Mouse (Mus musculus) limb, embryonic 12.5 days (tissue): ENCODE data around the gene Btbd9. TPM values are rescaled to one million over a fixed set of nuclear protein-coding genes. Genes with fewer than 3 reads are reported as not detected.

Source experiments
- ATAC-seq: fragments of 200-750 bp; cut with Nextera tagmentation; 2 replicates; pipeline ENCODE4 v1.8.0; 2017; ENCODE audit warnings: low read depth, moderate TSS enrichment; ENCODE audit not compliant: insufficient number of reproducible peaks, insufficient read depth, low FRiP score, low TSS enrichment
- H3K27ac ChIP-seq: fragments of 300-500 bp; sonication (generic); 2 replicates; pipeline ENCODE4 v1.5.1; 2016; ENCODE audit warnings: mild to moderate bottlenecking, moderate library complexity
- H3K27me3 ChIP-seq: fragments of 300-500 bp; sonication (generic); 2 replicates; pipeline ENCODE4 v1.6.1; 2016; ENCODE audit warnings: mild to moderate bottlenecking, moderate library complexity
- H3K36me3 ChIP-seq: fragments of 300-500 bp; sonication (generic); 2 replicates; pipeline ENCODE4 v1.6.1; 2016; ENCODE audit warnings: mild to moderate bottlenecking, moderate library complexity
- H3K4me1 ChIP-seq: fragments of 300-500 bp; sonication (generic); replicated peaks from 2 replicates; pipeline ENCODE4 v1.6.1; 2016
- H3K4me2 ChIP-seq: fragments of 300-500 bp; sonication (generic); 2 replicates; pipeline ENCODE4 v1.6.1; 2016; ENCODE audit warnings: mild to moderate bottlenecking, moderate library complexity
- H3K4me3 ChIP-seq: fragments of 300-500 bp; sonication (generic); replicated peaks from 2 replicates; pipeline ENCODE4 v1.5.1; 2016; ENCODE audit warnings: mild to moderate bottlenecking
- H3K9ac ChIP-seq: fragments of 300-500 bp; sonication (generic); replicated peaks from 2 replicates; pipeline ENCODE4 v1.6.1; 2016; ENCODE audit warnings: mild to moderate bottlenecking, moderate library complexity
- H3K9me3 ChIP-seq: fragments of 300-500 bp; sonication (generic); 2 replicates; pipeline ENCODE4 v1.6.1; 2016; ENCODE audit warnings: mild to moderate bottlenecking, moderate library complexity
- WGBS: fragments of 180-500 bp; shearing (Covaris S2); methylation state at CpG from one replicate; pipeline ENCODE4 v1.1.7; 2016; 5-methylcytosine and 5-hydroxymethylcytosine counted together
- polyA plus RNA-seq: library from polyadenylated mRNA; unstranded; fragments of >200 nt; fragmentation: Nextera tagmentation; extraction: Ambion mirVana; gene quantifications from 2 replicates; pipeline ENCODE4 v1.2.1, GENCODE M21; 2016

Gene Btbd9
- polyA plus RNA-seq, 1 experiment from 2014 or later = 70.6 TPM

DNA sequence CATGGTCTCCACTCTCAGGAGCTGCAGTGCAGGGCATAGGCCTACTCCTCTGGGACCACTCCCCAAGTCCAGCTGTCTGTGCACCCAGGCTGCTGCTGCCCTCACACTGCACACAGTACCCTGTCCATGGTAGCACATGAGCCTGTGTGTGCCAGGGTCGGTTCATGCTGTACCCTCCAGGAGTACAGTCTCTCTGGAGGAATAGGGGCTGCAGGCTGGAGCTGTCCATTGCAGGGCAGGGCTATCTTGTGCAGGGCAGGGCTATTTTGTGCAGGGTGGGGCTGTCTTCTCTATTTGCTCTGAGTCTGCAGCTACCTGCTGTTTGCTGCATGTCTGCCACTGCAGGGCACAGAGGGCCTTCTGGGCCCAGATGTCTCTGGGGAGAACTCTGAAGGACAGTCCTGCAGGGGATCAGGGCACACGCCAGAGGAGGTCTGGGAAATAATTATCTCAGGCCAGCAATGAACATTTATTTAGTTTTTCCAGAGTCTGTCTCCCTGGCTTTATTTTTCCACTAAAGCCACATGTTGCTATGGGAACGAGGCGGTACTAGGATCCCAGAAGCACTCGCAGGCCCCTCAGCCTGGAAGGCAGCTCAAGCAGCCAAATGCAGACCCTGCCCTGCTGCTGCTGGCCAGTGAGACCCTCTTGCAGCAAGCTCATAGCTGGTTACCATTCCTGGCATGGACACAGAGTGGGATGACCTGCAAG, 351.1 kb downstream of the Btbd9 start:
- WGBS = 43% methylated on average over 5 of the region's 5 CpGs
- H3K9me3 ChIP-seq = no peaks in the 10 kb centered on the region
- H3K4me2 ChIP-seq = no peak overlapping the region
- peak overlapping the region; percentile 72 for H3K27ac ChIP-seq
- H3K4me1 ChIP-seq = peaks cover 48% of the 10 kb centered on the region
- no peaks in the 10 kb centered on the region for H3K27me3 ChIP-seq
- ATAC-seq = peak; percentile 40; the same call in 1 of the 2 replicates
- no peaks in the 10 kb centered on the region for H3K36me3 ChIP-seq
- H3K4me3 ChIP-seq = no peak overlapping the region
- no peak overlapping the region for H3K9ac ChIP-seq

DNA sequence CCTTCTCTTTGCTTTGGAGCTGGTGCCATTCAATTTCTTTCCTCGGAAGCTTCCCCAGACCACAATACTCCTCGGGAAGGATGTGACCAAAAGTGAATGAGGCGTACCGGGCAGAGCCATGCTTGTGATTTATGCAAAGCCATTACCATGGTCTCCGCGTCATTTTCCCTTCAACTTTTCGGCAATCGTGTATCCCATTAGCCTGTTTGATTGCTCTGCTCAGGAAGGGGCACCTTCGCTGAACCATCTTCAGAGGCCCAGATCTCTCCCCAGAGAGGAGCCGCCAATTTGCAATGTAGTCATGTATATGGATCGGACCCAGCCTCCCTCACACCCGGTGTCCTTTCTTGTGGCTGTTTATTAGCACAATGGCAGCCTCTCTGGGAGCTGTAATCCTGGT, 353.5 kb downstream of the Btbd9 start:
- WGBS = 76% methylated on average over 12 of the region's 12 CpGs
- no peak for ATAC-seq
- H3K27me3 ChIP-seq = no peaks in the 10 kb centered on the region
- no peak overlapping the region for H3K4me3 ChIP-seq
- H3K36me3 ChIP-seq = peaks cover 14% of the 10 kb centered on the region
- H3K4me1 ChIP-seq = peaks cover 47% of the 10 kb centered on the region
- no peak overlapping the region for H3K27ac ChIP-seq
- H3K9ac ChIP-seq = no peak overlapping the region
- no peaks in the 10 kb centered on the region for H3K9me3 ChIP-seq
- H3K4me2 ChIP-seq = no peak overlapping the region

DNA sequence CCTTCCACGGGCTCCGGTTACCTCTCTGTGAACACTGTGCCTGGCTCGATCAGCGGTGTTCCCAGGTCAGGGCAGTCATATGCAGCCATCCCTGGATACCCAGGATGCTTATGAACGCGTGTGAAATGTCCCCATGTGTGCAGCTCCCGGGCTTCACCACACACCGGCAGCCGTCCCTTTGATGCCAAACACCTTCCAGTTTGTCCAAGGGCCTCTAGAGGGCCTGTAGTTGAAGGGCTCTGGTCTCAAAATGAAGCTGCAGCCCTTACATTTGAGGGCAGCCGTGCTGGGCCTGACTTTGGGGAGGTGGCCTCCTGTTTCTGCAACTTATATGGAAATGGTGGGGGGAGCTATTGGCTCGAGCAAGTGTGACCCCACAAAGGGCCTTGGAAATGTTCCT, 353.9 kb downstream of the Btbd9 start:
- peaks cover 14% of the 10 kb centered on the region for H3K36me3 ChIP-seq
- H3K27ac ChIP-seq = no peak overlapping the region
- H3K4me1 ChIP-seq = peaks cover 47% of the 10 kb centered on the region
- H3K4me3 ChIP-seq = no peak overlapping the region
- WGBS = 61% methylated on average over 11 of the region's 11 CpGs
- H3K9me3 ChIP-seq = no peaks in the 10 kb centered on the region
- no peaks in the 10 kb centered on the region for H3K27me3 ChIP-seq
- H3K4me2 ChIP-seq = no peak overlapping the region
- no peak for ATAC-seq
- no peak overlapping the region for H3K9ac ChIP-seq

- 72% methylated on average over 14 of the region's 14 CpGs for WGBS
- Histone ChIP-seq H3K4me3 (no peak overlapping the region), H3K27me3 (no peaks in the 10 kb centered on the region), H3K27ac (no peak overlapping the region), H3K9ac (no peak overlapping the region), H3K4me1 (peaks cover 47% of the 10 kb centered on the region), H3K4me2 (no peak overlapping the region), H3K36me3 (peaks cover 14% of the 10 kb centered on the region), H3K9me3 (no peaks in the 10 kb centered on the region)
- ATAC-seq = no peak
Measured at GRCm38 (mm10) chr17:30221677-30222076, 354.6 kb downstream of the Btbd9 start.

- no peak for ATAC-seq
- 69% methylated on average over 4 of the region's 4 CpGs for WGBS
- Histone ChIP-seq H3K36me3 (peaks cover 51% of the 10 kb centered on the region), H3K4me1 (no peaks in the 10 kb centered on the region), H3K9me3 (no peaks in the 10 kb centered on the region), H3K27me3 (no peaks in the 10 kb centered on the region), H3K27ac (no peak overlapping the region), H3K4me2 (no peak overlapping the region), H3K9ac (no peak overlapping the region), H3K4me3 (no peak overlapping the region)
Measured at GRCm38 (mm10) chr17:30215741-30216140, 360.5 kb downstream of the Btbd9 start.

GRCm38 (mm10) chr17:30214393-30214792, 361.9 kb downstream of the Btbd9 start:
- Histone ChIP-seq H3K4me3 (no peak overlapping the region), H3K9me3 (no peaks in the 10 kb centered on the region), H3K36me3 (peaks cover 60% of the 10 kb centered on the region), H3K9ac (no peak overlapping the region), H3K27me3 (no peaks in the 10 kb centered on the region), H3K27ac (no peak overlapping the region), H3K4me2 (no peak overlapping the region), H3K4me1 (no peaks in the 10 kb centered on the region)
- 84% methylated on average over 6 of the region's 6 CpGs for WGBS
- no peak for ATAC-seq

- H3K4me2 ChIP-seq = no peak overlapping the region
- 89% methylated on average over 5 of the region's 5 CpGs for WGBS
- H3K36me3 ChIP-seq = peaks cover 61% of the 10 kb centered on the region
- H3K4me3 ChIP-seq = no peak overlapping the region
- H3K4me1 ChIP-seq = no peaks in the 10 kb centered on the region
- no peak overlapping the region for H3K9ac ChIP-seq
- no peaks in the 10 kb centered on the region for H3K27me3 ChIP-seq
- no peaks in the 10 kb centered on the region for H3K9me3 ChIP-seq
- H3K27ac ChIP-seq = no peak overlapping the region
- no peak for ATAC-seq
Measured at GRCm38 (mm10) chr17:30213371-30213770, 362.9 kb downstream of the Btbd9 start.

- no peak overlapping the region for H3K9ac ChIP-seq
Measured at GRCm38 (mm10) chr17:30212647-30213046, 363.6 kb downstream of the Btbd9 start.

GRCm38 (mm10) chr17:30210936-30211335, 365.4 kb downstream of the Btbd9 start:
- no peak for ATAC-seq
- Histone ChIP-seq H3K27me3 (no peaks in the 10 kb centered on the region), H3K4me3 (no peak overlapping the region), H3K4me2 (no peak overlapping the region), H3K27ac (no peak overlapping the region), H3K9ac (no peak overlapping the region), H3K4me1 (peaks cover 11% of the 10 kb centered on the region), H3K36me3 (peaks cover 77% of the 10 kb centered on the region), H3K9me3 (no peaks in the 10 kb centered on the region)
- 93% methylated on average over 6 of the region's 6 CpGs for whole genome bisulfite sequencing

More at GRCm38 (mm10) chr17:30212647-30213046, 363.6 kb downstream of the Btbd9 start:
- Histone ChIP-seq H3K27me3 (no peaks in the 10 kb centered on the region), H3K4me3 (no peak overlapping the region), H3K4me2 (no peak overlapping the region), H3K9me3 (no peaks in the 10 kb centered on the region), H3K36me3 (peaks cover 67% of the 10 kb centered on the region), H3K4me1 (no peaks in the 10 kb centered on the region), H3K27ac (no peak overlapping the region; the same call in 1 of the 2 replicates)
- ATAC-seq = no peak
- 81% methylated on average over 12 of the region's 12 CpGs for WGBS

DNA sequence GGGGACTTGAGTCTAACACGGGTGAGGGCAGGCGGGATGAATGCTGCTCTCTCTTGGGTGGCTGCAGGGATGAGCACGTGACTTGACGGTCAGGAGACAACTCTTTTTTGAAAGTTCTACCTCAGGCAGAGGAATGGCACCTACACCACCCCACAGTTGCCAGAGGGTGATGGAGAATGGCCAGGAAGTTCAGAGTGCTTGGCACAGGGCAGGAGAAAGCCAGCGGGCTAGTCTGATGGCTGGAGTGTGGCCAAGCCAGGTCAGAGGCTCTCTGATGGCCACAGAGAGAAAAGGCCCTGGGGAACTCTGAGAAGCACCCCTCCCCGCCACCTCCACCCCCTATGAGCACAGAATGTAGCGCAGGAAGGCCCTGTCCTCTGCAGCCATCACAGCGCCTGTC, 366.0 kb downstream of the Btbd9 start:
- Histone ChIP-seq H3K4me2 (no peak overlapping the region), H3K4me3 (no peak overlapping the region), H3K4me1 (peaks cover 12% of the 10 kb centered on the region), H3K9me3 (no peaks in the 10 kb centered on the region), H3K9ac (no peak overlapping the region), H3K27ac (no peak overlapping the region), H3K27me3 (no peaks in the 10 kb centered on the region), H3K36me3 (peaks cover 79% of the 10 kb centered on the region)
- no peak for ATAC-seq
- 93% methylated on average over 8 of the region's 8 CpGs for WGBS

DNA sequence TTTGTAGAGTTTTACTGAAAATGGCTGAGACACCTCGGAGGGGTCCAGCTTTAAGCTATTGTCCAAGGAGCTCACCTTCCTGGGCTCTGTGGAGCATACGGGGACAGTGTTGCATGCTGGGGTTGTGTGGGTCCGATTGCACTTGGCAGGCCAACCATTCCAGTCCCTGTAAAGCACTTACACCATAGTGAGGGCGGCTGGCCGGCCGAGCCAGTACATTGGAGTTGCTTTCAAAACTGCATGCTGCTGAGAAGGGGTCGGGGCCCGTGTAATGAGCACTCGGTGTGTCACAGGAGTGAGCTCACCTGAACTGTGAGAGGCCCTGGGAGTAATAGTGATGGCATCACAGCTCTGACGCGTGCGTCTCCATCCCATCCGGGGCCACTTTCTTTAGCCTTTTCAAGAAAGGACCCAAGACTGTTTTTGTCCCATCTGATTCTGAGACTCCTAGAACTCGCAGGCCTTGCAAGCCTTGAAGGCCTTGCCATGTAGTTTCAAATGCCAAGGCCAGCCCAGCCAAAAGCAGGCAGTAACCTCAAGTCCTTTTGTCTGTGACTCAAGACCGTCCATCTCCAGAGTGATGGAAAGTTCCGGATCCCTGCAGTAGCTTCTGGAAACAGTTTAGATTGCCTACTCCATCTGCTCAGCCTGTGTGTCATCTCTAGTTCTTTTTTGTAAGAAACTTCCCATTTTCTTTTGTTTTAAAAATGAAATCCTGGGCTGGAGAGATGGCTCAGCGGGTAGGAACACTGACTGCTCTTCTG, 371.0 kb downstream of the Btbd9 start:
- Histone ChIP-seq H3K4me1 (peaks cover 58% of the 10 kb centered on the region), H3K27ac (no peak overlapping the region)

More for the DNA sequence above, 371.0 kb downstream of the Btbd9 start:
- no peaks in the 10 kb centered on the region for H3K9me3 ChIP-seq
- ATAC-seq = no peak
- H3K36me3 ChIP-seq = peaks cover 55% of the 10 kb centered on the region
- H3K4me3 ChIP-seq = no peak overlapping the region
- H3K27me3 ChIP-seq = no peaks in the 10 kb centered on the region
- 90% methylated on average over 17 of the region's 17 CpGs for WGBS
- no peak overlapping the region for H3K9ac ChIP-seq
- H3K4me2 ChIP-seq = no peak overlapping the region
